In the genomic region with DNA sequence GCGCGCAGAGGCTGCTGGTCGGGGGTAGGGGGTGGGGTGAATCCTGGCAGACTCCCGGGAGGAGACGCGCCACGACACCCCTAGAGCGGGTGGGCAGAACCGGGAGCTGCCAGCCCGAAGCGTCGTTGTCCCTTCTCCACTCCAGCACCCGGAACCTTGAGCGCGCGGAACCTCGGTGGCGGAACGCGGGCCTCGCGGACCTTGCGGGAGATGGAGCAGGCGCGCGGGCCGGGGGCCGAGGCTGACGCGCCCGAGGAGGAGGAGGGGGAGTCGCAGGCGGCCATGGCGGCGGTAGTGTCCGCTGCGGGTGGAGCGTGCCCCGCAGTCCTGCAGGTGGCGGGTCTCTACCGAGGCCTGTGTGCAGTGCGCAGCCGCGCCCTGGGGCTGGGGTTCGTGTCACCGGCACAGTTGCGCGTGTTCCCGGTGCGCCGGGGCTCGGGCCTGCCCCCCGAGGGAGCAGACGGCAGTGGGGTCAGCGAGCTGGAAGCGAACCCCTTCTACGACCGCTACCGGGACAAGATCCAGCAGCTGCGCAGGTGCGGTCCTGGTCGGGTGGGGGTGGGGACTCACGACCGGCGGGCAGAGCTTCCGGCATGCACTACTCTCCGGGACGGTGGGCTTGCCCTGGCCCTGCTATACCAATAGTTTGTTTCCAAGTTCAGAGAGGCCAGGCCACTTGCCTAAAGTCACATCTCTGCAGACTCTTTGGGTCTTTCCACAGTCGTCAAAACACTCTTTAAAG, we compare ENCODE assay signal across 8 mouse cellular contexts. TPM values are rescaled to one million over a fixed set of nuclear protein-coding genes. Genes with fewer than 3 reads are reported as not detected.
DNase-seq lines count a peak whose midpoint lies in the region; ATAC-seq and TF ChIP-seq lines count a peak whose summit lies in the region.

A gene (plus strand): TSS at position 44 of the 742 bp plus-strand sequence.

- WGBS in embryonic facial prominence, embryonic 15.5 days, result under 1% methylated on average over 69 of the region's 69 CpGs
- under 1% methylated on average over 48 of the region's 69 CpGs for WGBS in kidney, embryonic 14.5 days
- WGBS in limb, embryonic 15.5 days, result under 1% methylated on average over 69 of the region's 69 CpGs
- under 1% methylated on average over 61 of the region's 69 CpGs for WGBS in midbrain, postnatal 0 days

- H3K9me3 ChIP-seq in embryonic facial prominence, embryonic 15.5 days (replicated peaks), result no peaks in the 10 kb centered on the region
- H3K9me3 ChIP-seq in kidney, embryonic 14.5 days (ENCODE audit: control insufficient read depth, low read length), result no peaks in the 10 kb centered on the region
- no peaks in the 10 kb centered on the region for H3K9me3 ChIP-seq in limb, embryonic 15.5 days
- H3K9me3 ChIP-seq in midbrain, postnatal 0 days (ENCODE audit: low read length), result no peaks in the 10 kb centered on the region

- H3K4me1 ChIP-seq in bone marrow macrophage, adult 2 months (ENCODE audit: control insufficient read depth, insufficient read depth, low read length), result peaks cover 9% of the 10 kb centered on the region
- H3K4me1 ChIP-seq in embryonic facial prominence, embryonic 15.5 days, result peaks cover 17% of the 10 kb centered on the region
- peaks cover 8% of the 10 kb centered on the region for H3K4me1 ChIP-seq in kidney, embryonic 14.5 days (ENCODE audit: control insufficient read depth, insufficient read depth, low read length)
- peaks cover 13% of the 10 kb centered on the region; the same call in 1 of the 2 replicates for H3K4me1 ChIP-seq in limb, embryonic 15.5 days
- peaks cover 6% of the 10 kb centered on the region; the same call in 1 of the 2 replicates for H3K4me1 ChIP-seq in midbrain, postnatal 0 days (ENCODE audit: insufficient read depth, low read length)

- no peaks in the 10 kb centered on the region for H3K27me3 ChIP-seq in embryonic facial prominence, embryonic 15.5 days
- H3K27me3 ChIP-seq in kidney, embryonic 14.5 days (ENCODE audit: control insufficient read depth, insufficient read depth, low read length), result no peaks in the 10 kb centered on the region
- H3K27me3 ChIP-seq in limb, embryonic 15.5 days, result no peaks in the 10 kb centered on the region
- no peaks in the 10 kb centered on the region for H3K27me3 ChIP-seq in midbrain, postnatal 0 days (ENCODE audit: insufficient read depth, low read length)

- H3K4me2 ChIP-seq in embryonic facial prominence, embryonic 15.5 days (replicated peaks), result peak within 1 kb of the TSS; percentile 75
- peak within 1 kb of the TSS; percentile 79 for H3K4me2 ChIP-seq in kidney, embryonic 14.5 days (replicated peaks; ENCODE audit: low read depth, low read length)
- peak within 1 kb of the TSS; percentile 76 for H3K4me2 ChIP-seq in limb, embryonic 15.5 days
- H3K4me2 ChIP-seq in midbrain, postnatal 0 days (ENCODE audit: low read depth, low read length, poor library complexity, severe bottlenecking), result peak within 1 kb of the TSS; percentile 62

- peak within 1 kb of the TSS; percentile 20; the same call in 1 of the 2 replicates for H3K27ac ChIP-seq in bone marrow macrophage, adult 2 months (ENCODE audit: insufficient read depth, low read depth, low read length)
- peak within 1 kb of the TSS; percentile 78 for H3K27ac ChIP-seq in embryonic facial prominence, embryonic 15.5 days (replicated peaks)
- peak within 1 kb of the TSS; percentile 24; the same call in 1 of the 2 replicates for H3K27ac ChIP-seq in kidney, embryonic 14.5 days (ENCODE audit: low read depth, low read length)
- peak within 1 kb of the TSS; percentile 65 for H3K27ac ChIP-seq in limb, embryonic 15.5 days
- peak within 1 kb of the TSS; percentile 65; the same call in 1 of the 2 replicates for H3K27ac ChIP-seq in midbrain, postnatal 0 days (ENCODE audit: low read depth, low read length)

- no peak for TF ChIP-seq POLR2A in bone marrow macrophage, adult 2 months (IDR thresholded peaks at IDR 0.05; ENCODE audit: borderline replicate concordance, low read depth, low read length)

- peak within 1 kb of the TSS; percentile 75 for H3K9ac ChIP-seq in embryonic facial prominence, embryonic 15.5 days
- peak within 1 kb of the TSS; percentile 84 for H3K9ac ChIP-seq in kidney, embryonic 14.5 days (ENCODE audit: low read depth, low read length)
- H3K9ac ChIP-seq in limb, embryonic 15.5 days, result peak within 1 kb of the TSS; percentile 63
- peak within 1 kb of the TSS; percentile 78 for H3K9ac ChIP-seq in midbrain, postnatal 0 days (replicated peaks; ENCODE audit: low read length, poor library complexity, severe bottlenecking)

- peak within 1 kb of the TSS; percentile 85 for H3K4me3 ChIP-seq in bone marrow macrophage, adult 2 months (ENCODE audit: insufficient read depth, low read length)
- H3K4me3 ChIP-seq in embryonic facial prominence, embryonic 15.5 days (replicated peaks), result peak within 1 kb of the TSS; percentile 56
- peak within 1 kb of the TSS; percentile 72 for H3K4me3 ChIP-seq in kidney, embryonic 14.5 days (ENCODE audit: low read length)
- peak within 1 kb of the TSS; percentile 70 for H3K4me3 ChIP-seq in limb, embryonic 15.5 days
- peak within 1 kb of the TSS; percentile 71 for H3K4me3 ChIP-seq in midbrain, postnatal 0 days (ENCODE audit: low read depth, low read length)

- no peak for TF ChIP-seq CTCF in bone marrow macrophage, adult 2 months (IDR thresholded peaks at IDR 0.05; ENCODE audit: low read depth, low read length)
- peak; percentile 46 for TF ChIP-seq CTCF in midbrain, postnatal 0 days (IDR thresholded peaks at IDR 0.05)

- ATAC-seq in embryonic facial prominence, embryonic 15.5 days (ENCODE audit: insufficient number of reproducible peaks, low FRiP score, low TSS enrichment, low read depth), result peak; percentile 83
- peak; percentile 93 for ATAC-seq in kidney, embryonic 14.5 days (ENCODE audit: low FRiP score, low TSS enrichment)
- peak; percentile 64 for ATAC-seq in limb, embryonic 15.5 days (ENCODE audit: insufficient number of reproducible peaks, low FRiP score, low TSS enrichment, low read depth)
- peak; percentile 94 for ATAC-seq in midbrain, postnatal 0 days (ENCODE audit: low FRiP score)

- peaks cover 12% of the 10 kb centered on the region; the same call in 1 of the 2 replicates for H3K36me3 ChIP-seq in embryonic facial prominence, embryonic 15.5 days
- H3K36me3 ChIP-seq in kidney, embryonic 14.5 days (ENCODE audit: control insufficient read depth, insufficient read depth, low read length), result peaks cover 14% of the 10 kb centered on the region; the same call in 1 of the 2 replicates
- H3K36me3 ChIP-seq in limb, embryonic 15.5 days, result peaks cover 22% of the 10 kb centered on the region; the same call in 1 of the 2 replicates
- no peaks in the 10 kb centered on the region; the same call in 1 of the 2 replicates for H3K36me3 ChIP-seq in midbrain, postnatal 0 days (ENCODE audit: insufficient read depth, low read length)

- DNase-seq in B cell, adult 2 months, result peak; percentile 77 to 79
- DNase-seq in heart, adult 9 months (ENCODE audit: low spot score in 2 of 2), result peak; percentile 65 to 67
- DNase-seq in midbrain, postnatal 0 days (ENCODE audit: low spot score), result peak; percentile 72
- DNase-seq in spleen, postnatal 14 days (ENCODE audit: low spot score in 2 of 2), result peak; percentile 41 to 66

RNA-seq across cellular contexts. Expression of the gene that starts here (rescaled TPM):
- 15.4 and 17.3 TPM in 2 replicates for polyA plus RNA-seq in bone marrow macrophage, adult 2 months (2012; ENCODE audit: insufficient read depth, insufficient read length, missing spikeins)
- 49.6 and 51.1 TPM in 2 replicates for polyA plus RNA-seq in embryonic facial prominence, embryonic 15.5 days (2015; fragmentation: Nextera tagmentation; extraction: Ambion mirVana)
- polyA plus RNA-seq in kidney, embryonic 14.5 days (2014; fragmentation: Nextera tagmentation; extraction: Ambion mirVana), result 55.8 and 63.5 TPM in 2 replicates
- polyA plus RNA-seq in limb, embryonic 15.5 days (2015; fragmentation: Nextera tagmentation; extraction: Ambion mirVana), result 44.1 and 50.6 TPM in 2 replicates
- 25.9 and 40.0 TPM in 2 replicates for total RNA-seq in midbrain, postnatal 0 days (2014; rRNA removed)
- 37.8 and 38.7 TPM in 2 replicates for polyA plus RNA-seq in midbrain, postnatal 0 days (2015; fragmentation: Nextera tagmentation; extraction: Ambion mirVana)

Comparison
In these comparisons a context has a peak if more than half of its experiments do, and no peak if none do; other contexts are left out.
1. Peak in every context shown above with its lines: DNase-seq, ATAC-seq, H3K4me3 ChIP-seq and H3K27ac ChIP-seq.
2. H3K27ac ChIP-seq: peak in every context shown above with its lines; median percentile 78 in embryonic facial prominence, embryonic 15.5 days; 65 in limb, embryonic 15.5 days; 65 in midbrain, postnatal 0 days; 24 in kidney, embryonic 14.5 days; 20 in bone marrow macrophage, adult 2 months.